Mouse (Mus musculus) gastrocnemius, adult 2 months (tissue): ENCODE data around the gene Gm10382. TPM values are rescaled to one million over a fixed set of nuclear protein-coding genes. Genes with fewer than 3 reads are reported as not detected.
"Not testable (repeated sequence)": the region's sequence is repeated elsewhere in the genome, so short reads cannot be mapped to it uniquely, and the experiment has no call there.

Source experiments
- DNase-seq: peaks from one replicate; pipeline ENCODE4 v3.0.0; 2022
- H3K27ac ChIP-seq: fragments of 200-600 bp; 2 replicates; pipeline ENCODE4 v1.8.1; 2022; ENCODE audit warnings: mild to moderate bottlenecking
- H3K4me3 ChIP-seq: fragments of 200-600 bp; 2 replicates; pipeline ENCODE4 v1.8.1; 2022; ENCODE audit warnings: mild to moderate bottlenecking, moderate library complexity
- CTCF ChIP-seq: fragments of 200-600 bp; IDR thresholded peaks from 2 replicates; pipeline ENCODE4 v1.8.1; 2022; ENCODE audit warnings: antibody characterized with exemption, mild to moderate bottlenecking, moderate library complexity
- intact Hi-C: fragments of 180-260 bp; cut with DNase I; formaldehyde crosslinking; loops from one replicate; pipeline ENCODE4 v1.15.1; 2025
- total RNA-seq, 2 experiments: library from RNA; stranded (reverse); gene quantifications; 2 replicates each; pipeline ENCODE4 v1.2.3; 2021

The Gm10382 gene
- total RNA-seq, 2 experiments from 2014 or later: not detected

GRCm38 (mm10) chr5:125378919-125379318 lies 10.2 kb upstream of the Gm10382 start:
- DNase-seq: no peak
- Histone ChIP-seq H3K4me3 (no peak overlapping the region), H3K27ac (no peak overlapping the region)
- TF ChIP-seq CTCF: peak; percentile 34; the same call in 1 of the 2 replicates
- intact Hi-C loops: no loop called here

DNA sequence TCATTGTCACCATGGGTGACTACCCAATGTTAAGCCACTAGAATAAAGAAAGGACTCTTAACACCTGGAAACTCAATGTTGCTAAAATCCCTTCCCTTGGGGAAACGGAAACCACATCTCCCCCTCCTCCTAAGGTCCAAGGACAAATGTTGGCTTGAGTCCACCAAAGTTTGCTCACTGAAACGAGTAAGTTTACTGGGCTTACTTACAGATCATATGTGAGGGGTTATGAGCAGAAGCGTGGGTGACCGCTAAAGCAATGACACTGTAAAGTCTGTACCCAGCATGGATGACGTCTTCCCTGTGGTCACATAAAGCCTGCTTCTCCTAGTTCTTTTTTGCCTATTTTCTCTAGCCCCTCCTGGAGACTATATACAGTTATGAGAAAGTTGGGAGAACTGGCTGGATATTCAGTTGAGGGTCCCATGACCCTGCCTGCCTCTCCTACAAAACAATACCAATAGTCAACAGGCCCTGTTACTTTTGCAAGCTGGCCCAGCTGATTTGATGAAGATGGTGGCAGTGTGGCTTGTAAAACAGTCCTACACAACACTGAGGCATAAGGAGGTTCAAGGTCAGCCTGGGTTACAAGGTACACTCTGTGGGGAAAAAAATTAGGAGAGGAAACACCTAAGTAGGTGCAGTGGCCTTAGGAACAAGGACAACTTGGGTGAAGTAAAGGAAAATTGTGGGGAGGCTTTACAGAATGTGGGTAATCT lies 7.0 kb upstream of the Gm10382 start:
- DNase-seq: no peak
- H3K4me3 ChIP-seq: no peak overlapping the region
- no peak for TF ChIP-seq CTCF
- peak overlapping the region; percentile 24 for H3K27ac ChIP-seq
- intact Hi-C loops: loop anchor here (5.0 kb wide), 1 partner anchor 80 kb away; no protein-coding TSS in a partner anchor

DNA sequence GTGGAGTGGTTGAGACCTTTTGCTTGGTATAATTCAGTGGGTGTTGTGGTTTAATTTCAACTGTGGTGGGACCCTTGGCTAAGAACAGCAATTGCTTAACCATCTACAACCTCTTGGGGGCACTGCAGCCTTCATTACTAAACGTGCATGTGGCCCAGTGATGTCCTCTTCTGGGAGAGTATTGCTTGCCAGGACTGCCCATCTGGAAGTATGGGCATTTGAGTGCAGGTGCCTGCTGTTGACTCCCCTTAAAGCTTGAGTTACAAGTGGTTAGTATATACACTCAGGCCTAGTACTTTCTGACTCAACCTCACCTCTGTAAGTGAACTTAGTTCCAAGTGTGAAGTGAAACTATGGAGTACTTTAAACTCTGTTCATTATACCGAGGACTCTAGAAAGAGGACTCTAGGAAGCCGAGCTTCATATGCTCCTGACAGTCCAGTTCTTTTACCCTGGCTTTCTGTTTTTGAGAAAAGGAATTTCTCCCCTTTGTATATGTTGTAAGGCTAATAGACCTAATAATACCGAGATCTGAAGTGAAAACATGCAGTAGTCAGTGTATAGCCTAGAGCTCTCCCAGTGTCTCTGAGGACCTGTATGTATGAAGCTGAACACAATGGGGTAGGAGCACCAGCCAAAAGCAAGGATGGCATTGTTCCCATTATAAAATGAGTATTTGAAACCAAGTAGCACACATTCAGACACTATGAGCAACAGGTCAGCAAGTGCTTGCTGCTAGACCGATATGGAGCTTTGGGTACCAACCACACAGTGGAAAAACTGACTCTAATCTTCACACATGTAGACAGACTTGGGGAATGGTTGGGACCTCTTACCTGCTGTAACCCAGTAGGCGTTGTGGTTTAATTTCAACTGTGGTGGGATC lies 6.2 kb upstream of the Gm10382 start:
- peak; percentile 70 for DNase-seq
- H3K27ac ChIP-seq: peak overlapping the region; percentile 38; the same call in 1 of the 2 replicates
- intact Hi-C loops: loop anchor here (5.0 kb wide), 1 partner anchor 79 kb away; no protein-coding TSS in a partner anchor
- TF ChIP-seq CTCF: peak; percentile 78
- H3K4me3 ChIP-seq: no peak overlapping the region

GRCm38 (mm10) chr5:125383637-125384420 lies 5.3 kb upstream of the Gm10382 start:
- intact Hi-C loops: loop anchor here (5.0 kb wide), 1 partner anchor 78 kb away; no protein-coding TSS in a partner anchor
- peak overlapping the region; percentile 38; the same call in 1 of the 2 replicates for H3K27ac ChIP-seq
- TF ChIP-seq CTCF: no peak
- H3K4me3 ChIP-seq: peak overlapping the region; percentile 64
- no peak for DNase-seq

GRCm38 (mm10) chr5:125384512-125385214 lies 4.5 kb upstream of the Gm10382 start:
- intact Hi-C loops: loop anchor here (5.0 kb wide), 1 partner anchor 78 kb away; no protein-coding TSS in a partner anchor
- TF ChIP-seq CTCF: no peak
- H3K4me3 ChIP-seq: peak overlapping the region; percentile 64
- peak overlapping the region; percentile 17; the same call in 1 of the 2 replicates for H3K27ac ChIP-seq
- peak; percentile 23 for DNase-seq

GRCm38 (mm10) chr5:125385215-125385940 lies 3.7 kb upstream of the Gm10382 start:
- Histone ChIP-seq H3K27ac (peak overlapping the region; percentile 43; the same call in 1 of the 2 replicates), H3K4me3 (peak overlapping the region; percentile 64)
- intact Hi-C loops: no loop called here
- TF ChIP-seq CTCF: peak; percentile 4; the same call in 1 of the 2 replicates
- DNase-seq: no peak

- H3K27ac ChIP-seq, intact Hi-C loops, DNase-seq: not testable (repeated sequence)
- peak overlapping the region; percentile 51 for H3K4me3 ChIP-seq
Measured at GRCm38 (mm10) chr5:125387295-125387694, 1.8 kb upstream of the Gm10382 start.

- peak; percentile 38 for DNase-seq
- Histone ChIP-seq H3K4me3 (peak overlapping the region; percentile 81), H3K27ac (peak overlapping the region; percentile 98)
- no peak for TF ChIP-seq CTCF
- intact Hi-C loops: loop anchor here (2.0 kb wide), 1 partner anchor 16 kb away; no protein-coding TSS in a partner anchor
Measured at GRCm38 (mm10) chr5:125388358-125389092, 597 bp upstream of the Gm10382 start.

DNA sequence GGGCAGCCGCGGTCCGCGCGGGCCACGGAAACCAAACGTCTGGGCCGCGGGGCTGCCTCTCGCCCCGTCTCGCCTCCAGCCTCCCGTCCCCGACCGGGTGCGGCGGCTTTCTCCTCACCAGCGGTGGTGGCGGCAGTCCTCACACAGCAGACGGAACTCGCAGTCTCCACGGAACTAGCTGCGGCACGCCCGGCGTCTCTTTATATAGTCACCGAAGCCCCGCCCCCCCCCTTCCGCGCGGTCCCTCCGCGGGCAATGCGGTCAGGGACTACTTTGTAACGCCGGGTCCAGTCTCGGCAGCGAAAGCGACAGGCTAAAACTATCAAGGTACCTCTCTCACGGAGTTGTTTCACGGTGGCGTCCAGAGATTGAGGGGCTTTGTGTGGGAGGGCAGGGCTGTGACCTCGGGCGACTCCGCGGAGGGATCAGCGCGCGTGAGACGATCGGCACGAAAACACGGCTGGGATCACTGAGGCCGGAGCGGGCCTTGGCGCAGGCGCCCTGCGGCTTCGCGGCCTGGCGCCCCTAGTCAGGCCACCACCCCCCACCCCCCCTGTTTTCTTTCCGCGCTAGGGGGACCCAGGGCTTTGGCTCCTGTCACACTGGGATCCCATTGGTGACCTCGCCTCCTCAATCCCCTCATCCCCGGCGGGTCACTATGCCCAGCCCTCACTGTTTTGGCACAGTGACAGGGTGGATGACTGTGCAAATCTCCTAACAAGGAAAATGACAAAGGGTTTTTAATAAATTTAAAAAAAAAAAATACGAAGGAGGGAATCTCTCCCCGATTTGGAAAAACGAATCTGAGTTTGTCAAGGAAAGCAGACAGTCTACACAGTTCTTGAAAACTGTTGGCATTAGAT lies 688 bp downstream of the Gm10382 start, which contains the start of gene Ubc:
Ubc (minus strand) TSS at position 624 of the 863 bp plus-strand sequence.
- Histone ChIP-seq H3K4me3 (peak within 1 kb of the TSS; percentile 81), H3K27ac (peak within 1 kb of the TSS; percentile 98)
- intact Hi-C loops: loop anchor here (2.0 kb wide), 1 partner anchor 15 kb away; no protein-coding TSS in a partner anchor
- TF ChIP-seq CTCF: no peak
- peak; percentile 95 for DNase-seq
